Mouse (Mus musculus) frontal cortex, adult (tissue): ENCODE data around the gene Rtp3.

Experiments
- ATAC-seq: cut with Nextera tagmentation; 2 replicates; pipeline ENCODE4 v1.9.2; 2017; ENCODE audit warnings: mild to moderate bottlenecking, moderate library complexity, mixed read lengths; ENCODE audit not compliant: low TSS enrichment

Rtp3 gene

GRCm38 (mm10) chr9:110990204-110990603, at the start of gene Rtp3:
Gene Rtp3 (minus strand): TSS chr9:110990583.
- ATAC-seq, result no peak

- no peak for ATAC-seq
Observed at GRCm38 (mm10) chr9:111039966-111040365, 49.6 kb upstream of the Rtp3 start.

GRCm38 (mm10) chr9:111033717-111034116, 43.3 kb upstream of the Rtp3 start:
- ATAC-seq, result no peak

GRCm38 (mm10) chr9:111026791-111027190, 36.4 kb upstream of the Rtp3 start:
- ATAC-seq, result no peak

DNA sequence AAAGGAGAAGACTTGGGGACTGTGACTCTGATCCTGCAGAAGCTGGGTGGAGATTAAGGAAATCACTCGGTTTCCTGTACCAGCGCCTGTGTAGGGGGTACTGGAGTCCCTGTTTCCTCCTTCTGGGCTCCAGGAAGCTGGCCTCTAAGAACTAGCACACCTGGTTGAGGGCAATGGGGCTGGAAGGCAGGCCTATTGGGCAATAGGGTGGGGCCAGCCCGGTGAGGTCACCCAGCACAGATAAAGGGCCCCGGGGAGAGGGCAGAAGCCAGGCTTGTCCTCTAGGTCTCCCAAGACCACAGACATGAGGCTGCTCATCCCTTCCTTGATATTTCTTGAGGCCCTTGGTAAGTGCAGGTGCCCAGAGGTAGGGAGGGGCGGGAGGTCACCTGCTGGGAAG, 28.6 kb upstream of the Rtp3 start, which contains the start of gene Ltf:
Gene Ltf, plus strand, starts transcription at position 250 of the 400 bp plus-strand sequence.
- no peak for ATAC-seq

- ATAC-seq, result no peak
Observed at GRCm38 (mm10) chr9:111015658-111016057, 25.3 kb upstream of the Rtp3 start.

DNA sequence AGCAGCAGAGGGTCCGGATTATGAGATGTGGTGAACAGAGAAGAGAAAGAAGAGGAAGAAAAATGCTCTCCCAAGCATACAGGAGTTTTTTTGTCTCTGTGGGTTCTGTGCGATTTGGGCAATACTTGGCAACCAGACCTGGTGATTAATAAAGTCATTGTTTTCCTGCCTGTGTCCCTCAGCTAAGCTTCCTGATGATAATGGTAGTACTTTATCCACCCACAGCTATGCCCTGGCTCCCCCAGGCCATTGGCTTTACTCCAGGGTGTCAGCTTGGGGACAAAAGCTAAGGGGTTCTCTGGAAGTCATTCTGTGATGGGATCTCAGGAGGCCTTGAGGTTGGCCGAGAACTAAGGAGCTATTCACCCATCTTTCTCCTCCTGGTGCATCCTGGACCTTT, 21.7 kb upstream of the Rtp3 start:
- no peak for ATAC-seq

DNA sequence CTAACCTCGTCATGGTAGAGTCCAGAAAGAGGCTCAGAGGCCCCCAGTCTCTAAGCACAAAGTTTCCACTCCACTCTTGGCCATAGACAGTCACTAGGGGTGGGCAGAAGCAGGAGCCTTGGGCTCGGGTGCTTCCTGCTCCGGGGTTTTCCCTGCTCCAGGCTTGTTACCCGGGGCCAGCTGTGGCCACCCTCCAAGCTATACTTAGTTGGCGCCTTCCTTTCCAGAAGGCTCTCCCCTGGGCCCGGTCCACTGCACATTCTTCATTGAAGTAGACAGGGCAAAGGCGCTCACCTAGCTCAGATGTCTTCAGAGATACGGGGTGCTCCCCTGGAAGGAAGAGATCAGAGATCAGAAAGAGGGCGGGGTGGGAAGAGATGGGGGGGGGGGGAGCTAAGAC, 21.2 kb upstream of the Rtp3 start:
- ATAC-seq, result no peak

GRCm38 (mm10) chr9:111009763-111010162, 19.4 kb upstream of the Rtp3 start:
- no peak for ATAC-seq

DNA sequence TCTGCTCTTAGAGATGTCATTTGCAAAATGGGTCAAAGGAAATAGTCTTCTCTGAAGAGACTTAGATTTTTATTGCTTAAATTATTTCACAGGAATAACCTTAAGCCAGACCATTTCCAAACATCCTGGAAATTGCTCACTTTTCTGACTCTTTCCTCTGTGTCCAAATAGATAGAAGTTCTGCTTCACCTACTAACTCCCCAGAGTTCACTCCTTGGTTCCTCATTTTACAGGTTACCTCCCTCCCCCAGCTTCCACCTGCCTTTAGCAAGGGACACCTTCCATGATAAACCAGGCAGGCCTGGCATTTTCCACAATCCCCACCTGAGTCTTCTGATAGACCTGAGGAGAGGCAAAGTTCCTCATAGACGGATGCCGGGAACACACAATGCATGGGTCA, 16.2 kb upstream of the Rtp3 start:
- ATAC-seq, result no peak

DNA sequence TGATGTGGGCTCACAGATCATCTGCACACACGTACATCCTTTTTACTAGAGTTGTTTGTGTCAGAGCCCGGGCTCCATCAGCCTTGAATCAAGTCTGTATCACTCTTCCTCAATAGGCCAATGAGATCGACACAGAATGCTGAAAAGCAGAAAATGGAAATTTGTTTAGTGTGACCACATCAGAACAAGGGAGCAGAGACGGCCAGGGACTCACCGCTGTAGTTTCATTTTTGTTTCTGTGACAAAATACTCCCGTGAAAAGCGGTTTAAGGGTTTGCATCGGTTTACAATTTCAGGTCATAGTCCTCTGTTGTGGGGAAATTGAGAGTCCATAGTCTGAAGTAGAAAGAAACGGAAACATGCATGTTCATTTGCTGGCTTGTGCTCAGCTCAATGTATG, 12.9 kb upstream of the Rtp3 start:
- ATAC-seq, result no peak

GRCm38 (mm10) chr9:111001621-111002020, 11.2 kb upstream of the Rtp3 start:
- ATAC-seq, result no peak

DNA sequence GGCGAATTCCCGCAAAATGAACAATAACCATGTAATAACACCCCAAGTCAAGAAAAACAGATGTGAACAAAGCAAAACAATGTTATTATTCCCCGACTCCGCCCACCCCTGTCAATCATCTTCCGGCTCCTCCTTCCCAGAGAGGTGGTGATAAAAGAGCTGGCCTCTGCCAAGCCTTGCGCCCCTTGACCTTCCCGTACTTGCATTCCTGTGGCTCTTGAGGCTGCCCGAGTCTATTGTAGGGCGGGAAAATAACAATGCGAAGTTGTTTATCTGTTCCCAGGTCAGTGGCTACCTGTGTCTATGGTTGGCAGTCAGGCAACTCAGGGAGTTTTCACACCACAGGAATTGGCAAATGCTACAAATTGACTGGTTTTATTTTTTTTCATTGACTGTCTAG, 9.5 kb upstream of the Rtp3 start:
- no peak for ATAC-seq

GRCm38 (mm10) chr9:110999056-110999455, 8.7 kb upstream of the Rtp3 start:
- ATAC-seq, result no peak

DNA sequence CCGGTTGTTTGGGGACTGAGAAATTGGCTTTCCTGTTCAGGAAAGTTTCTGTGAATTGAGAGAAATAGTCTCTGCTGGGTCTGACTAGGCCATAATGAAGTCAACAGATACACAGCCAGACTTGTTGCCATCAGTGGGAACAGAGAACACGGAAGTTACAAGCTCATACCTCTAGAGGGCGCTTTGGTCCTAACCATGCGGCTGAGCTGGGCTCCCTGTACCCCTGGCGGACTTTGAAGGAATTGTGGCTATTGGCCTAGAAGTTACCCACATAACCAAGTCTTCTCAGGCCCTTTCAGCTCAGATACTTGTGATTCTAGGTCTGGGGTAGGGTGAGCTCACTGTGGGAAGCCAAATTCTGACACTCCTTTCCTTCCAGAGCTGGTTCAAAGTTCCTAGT, 6.9 kb upstream of the Rtp3 start:
- peak; percentile 92 for ATAC-seq

- ATAC-seq, result peak; percentile 98
Observed at GRCm38 (mm10) chr9:110994716-110995172, 4.4 kb upstream of the Rtp3 start.

- no peak for ATAC-seq
Observed at GRCm38 (mm10) chr9:110993281-110993709, 2.9 kb upstream of the Rtp3 start.

DNA sequence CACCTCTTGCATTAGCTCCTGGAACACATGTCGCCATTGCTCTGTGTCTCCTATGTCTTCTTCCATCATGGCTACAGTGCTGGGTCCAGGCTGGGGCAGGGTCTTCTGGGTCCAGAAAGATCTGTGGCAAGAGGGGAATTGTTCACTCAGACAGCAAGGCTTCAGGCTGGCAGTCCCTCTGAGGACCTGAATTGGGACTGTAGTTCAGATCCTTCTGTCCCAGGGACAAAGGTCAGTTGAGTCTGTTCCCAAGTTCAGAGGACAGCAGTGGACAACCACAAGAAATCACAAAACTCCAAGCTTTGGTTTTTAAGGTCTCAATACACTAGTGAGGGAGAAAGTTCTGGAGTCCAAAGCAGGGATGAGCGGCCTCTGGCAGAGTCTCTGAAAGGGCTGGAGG, 840 bp downstream of the Rtp3 start:
- ATAC-seq, result no peak

- ATAC-seq, result no peak
Observed at GRCm38 (mm10) chr9:110989141-110989540, 1.2 kb downstream of the Rtp3 start.

GRCm38 (mm10) chr9:110988078-110988477, 2.3 kb downstream of the Rtp3 start:
- no peak for ATAC-seq

DNA sequence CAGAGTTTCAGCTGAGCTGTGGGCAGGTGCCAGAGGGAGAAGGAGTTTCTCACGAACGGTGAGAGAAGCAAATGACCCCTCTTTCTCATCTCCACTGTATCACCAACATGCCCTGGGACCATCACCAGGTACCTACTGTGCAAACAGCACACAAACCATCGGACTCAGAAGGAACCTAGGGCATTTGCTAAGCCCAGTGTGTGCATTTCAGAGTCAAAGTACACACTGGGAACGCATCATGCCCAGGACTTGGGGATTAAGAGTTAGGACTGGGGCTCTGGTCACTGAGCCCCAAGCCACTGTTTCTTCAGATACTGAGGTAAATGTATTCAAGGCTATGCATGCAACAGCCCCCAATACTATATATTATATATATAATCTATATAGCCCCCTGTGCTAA, 3.1 kb downstream of the Rtp3 start:
- ATAC-seq, result no peak

- ATAC-seq, result no peak
Observed at GRCm38 (mm10) chr9:110985951-110986350, 4.4 kb downstream of the Rtp3 start.

DNA sequence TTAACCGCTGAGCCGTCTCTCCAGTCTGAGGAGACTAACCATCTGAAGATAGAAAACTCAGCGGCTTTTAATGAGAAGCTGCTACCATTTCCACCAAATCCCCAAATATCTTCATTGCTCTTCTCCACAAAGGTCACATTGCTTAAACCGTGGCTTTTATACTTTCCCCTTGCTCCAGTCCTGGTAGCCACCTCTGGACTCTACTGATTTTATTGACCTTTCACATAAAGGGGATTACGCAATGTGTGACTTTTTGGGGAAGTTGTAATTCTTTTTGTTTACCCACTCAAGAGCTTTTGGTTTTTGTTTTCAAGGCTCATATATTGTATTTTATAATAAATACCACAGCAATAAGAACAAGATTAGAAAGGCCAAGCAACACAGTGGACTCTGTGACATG, 4.8 kb downstream of the Rtp3 start:
- ATAC-seq, result no peak

DNA sequence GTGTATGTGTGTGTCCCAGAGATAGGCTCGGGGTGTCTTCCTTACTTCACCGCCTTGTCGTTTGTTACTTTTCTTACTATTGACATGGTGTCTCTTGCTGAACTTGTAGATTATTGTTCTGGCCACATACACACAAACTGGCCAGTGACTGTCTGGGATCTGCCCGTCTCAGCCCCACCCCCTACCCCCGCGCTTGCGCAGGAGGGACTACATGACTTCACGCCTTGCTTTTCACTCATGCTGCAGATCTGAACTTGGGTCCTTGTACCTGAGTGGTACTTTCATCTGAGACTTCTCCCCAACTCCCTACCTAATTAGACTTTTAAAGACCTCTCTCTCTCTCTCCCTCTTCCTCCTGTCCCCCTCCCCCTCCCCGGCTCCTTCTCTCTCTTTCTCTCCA, 6.3 kb downstream of the Rtp3 start:
- ATAC-seq, result no peak

DNA sequence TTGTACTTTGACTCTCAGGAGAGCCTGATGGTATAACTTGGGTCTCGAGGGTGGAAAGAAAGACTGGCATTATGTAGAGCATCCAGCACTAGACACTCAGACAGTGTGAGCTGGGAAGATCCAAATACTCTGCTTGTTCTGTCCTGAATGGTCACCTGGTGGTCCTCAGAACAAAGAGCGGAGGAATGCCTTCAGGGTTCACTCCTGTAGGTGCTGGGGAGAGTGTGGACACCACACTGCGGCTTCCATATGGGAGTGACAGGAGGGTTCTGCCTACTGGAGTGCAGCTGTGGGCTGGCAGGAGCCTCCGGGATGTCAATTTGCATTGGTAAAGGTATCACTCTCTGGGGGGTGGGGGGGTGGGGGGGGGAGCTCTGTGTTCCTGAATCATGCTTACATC, 8.0 kb downstream of the Rtp3 start:
- no peak for ATAC-seq
